Comparison of ENCODE assay signal across 12 mouse cellular contexts in the genomic region with DNA sequence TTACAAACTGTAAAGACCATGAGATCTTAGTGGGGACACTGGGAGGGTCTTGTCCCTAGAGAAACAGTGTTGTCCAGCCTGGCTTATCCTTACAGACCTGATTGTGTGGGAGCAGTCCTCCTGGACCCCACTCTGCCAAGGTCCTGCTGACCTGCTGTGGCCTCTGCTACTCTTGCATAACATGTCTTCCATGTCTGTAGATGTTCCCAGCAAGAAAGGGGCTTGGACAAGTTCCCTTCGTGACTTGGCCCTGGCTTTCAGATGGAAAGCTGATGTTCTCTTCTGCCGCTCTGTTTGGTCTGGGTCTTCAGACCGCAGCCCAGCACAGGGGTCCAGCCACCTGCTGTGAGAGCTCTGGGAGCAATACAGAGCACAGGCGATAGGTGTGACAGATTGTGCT. TPM values are rescaled to one million over a fixed set of nuclear protein-coding genes. Genes with fewer than 3 reads are reported as not detected.
A peak's percentile ranks its signal among the peaks of the same experiment; 100 is the strongest.
DNase-seq lines count a peak whose midpoint lies in the region.
"Had no signal": no experiment of that assay in that cellular context is flagged by ENCODE, and none has a peak within 500 bp of the region (broad histone marks: within the 10 kb centered on the region; RNA-seq: fewer than 3 reads in every experiment).

No protein-coding gene starts in this region.

- DNase-seq in heart, adult 11 months, result peak; percentile 98
- no peak for DNase-seq in heart, postnatal 4 days
- peak; percentile 41 for DNase-seq in lung, postnatal 36 days
- DNase-seq in lung, postnatal 10 days, result no peak
- peak; percentile 67 for DNase-seq in gastrocnemius, adult 18-20 months (ENCODE audit: low spot score)
- DNase-seq in heart, adult 9 months (ENCODE audit: low spot score in 2 of 2), result peak; percentile 78
- no peak for DNase-seq in layer of hippocampus, adult 9-10 months (ENCODE audit: low spot score)
- DNase-seq in spleen, postnatal 10 days (ENCODE audit: low spot score in 2 of 2), result no peak
- DNase-seq: adrenal gland, adult 8-10 months; cerebellum, adult 9-10 months; right cerebral cortex, postnatal 25 days had no signal

RNA-seq across cellular contexts. Expression of a gene that starts 48.3 kb away (rescaled TPM):
- total RNA-seq in heart, postnatal 4 days (2021), result 100 to 1,000 TPM; 162 to 168 TPM
- total RNA-seq in gastrocnemius, adult 18-20 months (2021), result 10 to 100 TPM; 30.1 to 33.5 TPM
- total RNA-seq: common myeloid progenitor, adult 5-6 weeks had no signal

Comparison
In these comparisons a context has a peak if more than half of its experiments do, and no peak if none do; other contexts are left out.
1. DNase-seq: peak in heart, adult 11 months (single experiment), lung, postnatal 36 days (single experiment), gastrocnemius, adult 18-20 months (single experiment) and heart, adult 9 months (2 of 2); none in heart, postnatal 4 days (single experiment), lung, postnatal 10 days (single experiment), layer of hippocampus, adult 9-10 months (single experiment) and spleen, postnatal 10 days (0 of 2).
2. RNA of a gene that starts 48.3 kb away (total RNA-seq): 162 to 168 TPM in heart, postnatal 4 days; 30.1 to 33.5 TPM in gastrocnemius, adult 18-20 months; every median in the first group is over 4 times any median in the second.